Mouse (Mus musculus) lung, adult 18-20 months (tissue): Measurements from ENCODE around the gene Zfp385a.

ENCODE experiments used
- DNase-seq, 2 experiments: peaks; one replicate each; pipeline ENCODE4 v3.0.0; 2022; ENCODE audit warnings: mixed read lengths in 2 of 2

The Zfp385a gene

DNA sequence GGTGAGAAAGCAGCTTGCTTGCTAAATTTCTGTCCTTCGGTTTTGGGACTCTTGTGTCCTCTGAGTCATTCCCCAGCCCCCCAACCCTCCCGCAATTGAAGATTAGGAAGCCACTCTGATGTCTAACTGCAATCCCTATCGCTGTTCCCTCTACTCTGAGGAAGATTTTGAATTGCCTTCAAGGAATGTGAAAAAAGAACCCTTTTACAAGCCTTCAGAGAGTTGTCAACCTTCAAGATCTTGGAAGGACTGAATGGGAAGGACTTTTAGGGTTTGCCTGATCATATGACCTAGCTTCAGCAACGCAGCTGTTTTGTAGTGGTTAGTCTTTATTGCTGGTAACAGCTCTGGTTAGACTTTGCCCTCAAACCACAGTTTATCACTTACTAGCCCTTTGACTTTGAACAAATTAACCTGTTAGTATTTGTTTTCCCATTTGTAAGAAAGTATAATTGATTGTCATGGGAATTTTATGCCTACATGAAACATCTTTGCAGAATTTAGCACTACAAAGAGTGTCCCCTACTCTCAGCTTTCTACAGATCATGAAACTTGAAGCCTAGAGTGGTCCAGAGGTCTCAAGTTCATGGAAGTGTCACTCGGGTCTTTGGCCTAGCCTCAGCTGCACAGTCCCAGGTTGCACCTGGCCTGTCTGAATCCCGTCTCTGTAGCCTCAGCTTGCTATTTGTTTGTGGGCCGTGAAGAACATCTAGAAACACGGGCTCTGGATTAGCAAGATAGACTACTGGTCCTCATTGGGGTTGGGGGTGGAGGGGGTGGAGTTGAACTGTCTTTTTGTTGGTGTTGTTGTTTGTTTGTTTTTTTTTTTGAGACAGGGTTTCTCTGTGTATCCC is 33.9 kb downstream of the Zfp385a start:
- DNase-seq, result no peak

DNA sequence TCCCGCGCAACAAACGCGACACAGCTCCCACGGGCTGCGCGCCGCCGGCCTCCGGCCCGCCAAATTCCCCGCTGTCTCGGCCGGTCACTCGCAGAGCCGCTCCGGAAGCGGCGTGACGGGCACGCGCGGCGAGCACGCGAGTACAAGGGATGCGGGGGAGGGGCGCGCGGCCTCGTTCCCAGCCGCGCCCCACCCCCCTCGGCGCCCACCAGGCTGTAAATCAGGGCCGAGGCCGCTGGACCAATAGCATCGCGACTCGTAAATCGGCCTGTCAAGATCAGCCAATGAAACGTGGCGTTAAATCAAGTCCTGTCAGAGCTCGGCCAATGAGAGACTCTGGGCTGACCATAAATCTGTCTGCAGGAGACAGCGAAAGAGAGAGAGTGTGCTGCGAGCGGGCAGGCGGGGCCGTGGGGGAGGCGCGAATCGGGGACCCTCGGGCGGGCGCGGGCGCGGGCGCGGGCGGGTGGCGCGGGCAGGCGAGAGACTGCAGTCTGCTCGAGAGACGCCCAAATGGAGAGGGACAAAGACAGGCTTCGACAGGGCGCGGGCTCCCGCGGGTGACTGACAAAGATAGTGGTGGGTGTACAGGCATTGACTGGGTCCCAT is 34.7 kb downstream of the Zfp385a start:
- peak; percentile 97 for DNase-seq

DNA sequence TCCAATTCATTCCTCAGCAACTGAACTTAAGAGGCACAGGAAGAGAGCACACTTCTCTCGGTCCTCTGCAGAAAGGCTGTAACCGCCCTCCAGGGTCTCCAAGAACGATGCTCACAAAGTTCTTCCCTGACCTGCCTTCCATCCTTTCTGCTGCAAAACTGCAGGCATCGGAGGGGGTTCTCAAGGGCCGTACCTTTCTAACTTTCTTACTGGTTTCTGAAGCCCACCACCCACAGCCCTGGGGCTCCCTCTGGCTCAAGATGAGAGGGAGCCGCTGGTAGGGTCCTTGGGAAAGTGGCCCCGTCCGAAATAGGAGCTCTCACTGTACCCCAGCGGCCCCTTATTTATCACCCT is 35.3 kb downstream of the Zfp385a start:
- DNase-seq, result no peak

DNA sequence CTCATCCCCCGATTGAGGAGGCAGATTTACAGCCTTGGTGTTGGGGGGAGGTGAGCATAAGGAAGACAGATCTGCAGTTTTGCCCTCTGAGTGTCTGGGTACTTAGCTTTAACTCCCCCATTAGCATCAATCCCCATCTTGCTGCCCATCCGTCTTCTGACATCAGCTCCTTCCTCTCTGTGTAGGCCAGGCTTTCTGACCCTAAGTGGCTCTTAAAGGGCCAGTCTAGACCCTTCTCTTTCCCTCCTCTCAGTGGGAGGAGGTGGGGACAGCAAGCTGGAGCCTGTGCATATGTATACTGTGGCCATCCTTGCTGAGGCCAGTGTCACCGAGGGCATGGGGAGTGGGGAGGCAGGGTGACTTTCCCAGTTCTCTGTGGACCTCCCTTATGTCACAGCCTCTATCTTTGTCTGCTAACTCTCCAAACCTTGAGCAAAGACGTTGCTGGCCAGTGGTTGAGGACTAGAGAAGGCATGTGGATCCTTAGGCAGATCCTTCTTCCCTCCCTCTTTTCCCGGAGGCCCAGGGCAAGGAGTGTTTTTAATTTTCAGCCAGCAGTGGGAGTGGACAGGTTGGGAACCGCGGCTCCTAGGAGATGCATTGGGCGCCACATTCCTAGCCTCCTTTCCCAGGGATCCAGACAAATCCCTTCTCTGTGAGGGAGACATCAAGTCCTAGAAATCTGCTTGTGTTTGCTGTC is 35.8 kb downstream of the Zfp385a start:
- no peak for DNase-seq

DNA sequence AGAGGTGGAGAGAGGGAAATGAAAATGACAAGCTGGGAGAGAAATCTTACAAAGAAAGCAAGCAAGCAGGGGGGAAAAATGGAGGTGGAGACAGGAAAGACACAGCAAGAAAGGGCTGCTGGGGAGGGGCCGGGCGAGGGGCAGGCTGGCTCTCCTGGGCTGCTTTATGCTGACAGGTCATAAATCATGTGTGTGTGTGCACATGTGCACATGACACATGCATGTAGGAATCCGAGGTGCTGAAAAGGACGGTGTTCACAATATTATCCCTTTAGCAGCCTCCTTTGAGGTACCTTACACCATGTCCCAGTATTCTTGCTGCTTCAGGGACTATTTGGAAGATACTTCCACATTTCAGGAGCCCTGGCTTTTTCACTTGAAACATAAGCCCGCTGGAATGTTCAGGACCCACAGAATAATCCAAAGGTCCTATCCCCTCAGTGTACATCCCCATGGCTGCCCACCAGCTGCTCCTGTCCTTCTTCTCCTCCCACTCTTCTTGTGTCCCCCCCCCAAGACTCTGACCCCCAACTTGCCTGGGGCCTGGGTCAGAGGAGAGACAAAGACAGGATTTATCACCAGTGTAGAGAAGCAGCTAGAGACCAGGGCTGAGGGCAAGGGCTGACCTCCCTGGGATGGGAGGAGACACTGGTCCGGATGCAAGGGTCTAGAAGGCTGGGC is 37.4 kb downstream of the Zfp385a start:
- no peak for DNase-seq

DNA sequence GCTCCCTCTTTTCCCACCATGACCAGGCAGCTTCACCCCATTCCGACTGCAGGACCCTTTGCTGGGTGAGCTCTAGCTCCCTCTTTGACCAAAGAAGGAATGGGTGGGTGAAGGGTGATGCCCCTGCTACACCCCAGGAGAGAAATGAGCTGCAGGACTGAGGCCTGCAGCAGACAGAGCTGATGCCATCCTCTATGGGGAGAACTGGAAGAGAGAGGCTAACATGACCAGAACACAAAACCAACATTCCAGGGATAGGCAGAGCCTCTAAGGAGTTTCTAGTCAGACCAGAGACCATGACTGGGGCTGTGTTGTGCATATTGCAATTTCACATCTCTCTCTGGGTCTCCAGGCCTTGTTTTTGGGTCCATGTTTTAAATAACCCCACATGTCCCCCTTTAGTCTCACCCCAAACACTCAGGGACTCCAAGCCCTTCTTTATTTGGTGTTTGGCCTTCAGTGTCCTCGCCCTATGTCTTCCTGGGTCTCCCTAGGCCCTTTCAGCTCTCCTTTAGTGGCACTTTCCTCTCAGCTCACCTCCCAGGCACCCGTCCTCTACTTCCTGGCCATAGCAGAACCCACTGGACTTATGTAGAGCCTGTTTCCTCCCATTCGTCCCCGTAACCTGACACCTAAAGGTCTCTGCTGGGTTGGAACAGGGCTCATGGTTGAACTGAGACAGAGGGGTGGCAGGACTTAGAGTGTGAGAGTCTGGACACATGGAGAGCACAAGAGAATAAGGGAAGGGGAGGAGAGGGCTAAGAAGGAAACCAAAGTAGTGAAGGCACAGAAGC is 38.1 kb downstream of the Zfp385a start:
- DNase-seq, result no peak

DNA sequence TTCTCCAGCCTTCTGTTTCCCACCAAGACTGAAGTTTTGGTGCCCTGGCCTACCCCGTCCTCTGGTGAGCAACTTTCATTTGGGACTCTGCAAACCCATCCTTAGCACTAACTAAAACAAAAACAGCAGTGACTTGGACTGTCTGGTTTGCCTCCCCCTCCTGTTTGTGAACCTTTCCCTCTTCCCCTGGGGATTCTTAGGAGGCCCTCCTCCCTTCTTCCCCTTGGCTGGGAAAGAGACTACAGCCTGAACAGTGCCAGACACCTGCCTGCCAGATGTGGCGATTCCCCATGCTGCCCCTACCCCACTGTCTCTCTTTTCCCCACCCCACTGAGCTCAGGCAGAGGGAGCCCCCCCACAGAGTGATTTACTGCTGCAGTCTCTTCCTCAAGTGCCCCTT is 38.8 kb downstream of the Zfp385a start:
- DNase-seq, result no peak

DNA sequence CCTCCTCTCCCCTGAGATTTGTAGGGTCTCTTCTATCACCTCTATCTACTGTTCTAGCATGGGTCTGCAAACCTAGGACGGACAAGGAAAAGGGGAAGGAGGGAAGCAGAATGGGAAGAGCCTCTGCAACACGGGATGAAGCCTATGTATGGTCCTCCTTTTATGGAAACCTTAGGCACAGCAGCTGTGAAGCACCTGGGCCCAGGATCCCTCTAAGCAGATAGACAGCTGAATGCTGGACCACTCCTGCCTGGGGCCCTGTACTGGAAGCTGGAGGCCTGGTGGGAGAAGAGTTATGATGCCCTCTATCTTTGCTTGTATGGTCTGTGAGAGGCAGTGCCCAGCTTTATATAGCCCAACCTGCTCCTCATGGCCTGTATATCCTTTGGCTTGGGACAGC is 39.3 kb downstream of the Zfp385a start:
- no peak for DNase-seq

DNA sequence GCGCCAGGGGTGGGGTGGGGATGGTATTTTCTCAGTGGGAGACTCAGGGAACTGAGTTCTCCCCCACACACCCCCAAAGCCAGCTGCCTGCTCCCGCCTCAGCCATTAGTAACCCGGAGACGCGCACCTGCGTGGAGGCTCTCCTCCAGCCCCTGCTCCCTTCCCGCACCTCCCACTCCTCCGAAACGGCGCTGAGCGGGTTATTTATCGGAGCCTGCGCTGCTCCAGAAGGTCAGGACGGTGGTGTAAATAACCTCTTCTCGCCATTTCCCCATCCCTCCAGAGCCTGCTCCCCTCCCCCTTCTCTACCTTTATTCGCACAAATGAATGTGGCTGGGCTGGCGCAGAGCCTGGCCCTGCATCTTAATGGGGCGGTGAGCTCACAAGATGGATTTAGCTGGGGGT is 39.8 kb downstream of the Zfp385a start:
- DNase-seq, result no peak

DNA sequence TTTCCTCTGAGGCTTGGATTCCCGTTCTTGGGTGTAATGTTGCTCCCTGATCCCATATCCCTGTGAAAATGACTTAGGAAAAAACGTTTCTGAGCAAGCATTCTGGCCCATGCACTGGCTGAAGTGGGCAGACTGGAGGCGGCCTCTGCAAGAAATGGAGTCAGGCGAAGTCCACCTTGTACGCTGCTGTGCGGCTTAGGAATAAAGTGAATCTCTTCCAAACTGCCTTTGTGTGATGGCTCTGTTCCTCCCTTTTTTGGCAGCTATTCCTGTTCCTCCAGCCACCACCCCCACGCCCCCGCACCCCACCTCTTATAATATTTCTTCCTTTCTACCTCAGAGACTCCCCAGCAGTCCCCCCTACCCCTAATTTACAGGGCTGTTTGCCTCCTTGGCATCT is 40.2 kb downstream of the Zfp385a start:
- no peak for DNase-seq

DNA sequence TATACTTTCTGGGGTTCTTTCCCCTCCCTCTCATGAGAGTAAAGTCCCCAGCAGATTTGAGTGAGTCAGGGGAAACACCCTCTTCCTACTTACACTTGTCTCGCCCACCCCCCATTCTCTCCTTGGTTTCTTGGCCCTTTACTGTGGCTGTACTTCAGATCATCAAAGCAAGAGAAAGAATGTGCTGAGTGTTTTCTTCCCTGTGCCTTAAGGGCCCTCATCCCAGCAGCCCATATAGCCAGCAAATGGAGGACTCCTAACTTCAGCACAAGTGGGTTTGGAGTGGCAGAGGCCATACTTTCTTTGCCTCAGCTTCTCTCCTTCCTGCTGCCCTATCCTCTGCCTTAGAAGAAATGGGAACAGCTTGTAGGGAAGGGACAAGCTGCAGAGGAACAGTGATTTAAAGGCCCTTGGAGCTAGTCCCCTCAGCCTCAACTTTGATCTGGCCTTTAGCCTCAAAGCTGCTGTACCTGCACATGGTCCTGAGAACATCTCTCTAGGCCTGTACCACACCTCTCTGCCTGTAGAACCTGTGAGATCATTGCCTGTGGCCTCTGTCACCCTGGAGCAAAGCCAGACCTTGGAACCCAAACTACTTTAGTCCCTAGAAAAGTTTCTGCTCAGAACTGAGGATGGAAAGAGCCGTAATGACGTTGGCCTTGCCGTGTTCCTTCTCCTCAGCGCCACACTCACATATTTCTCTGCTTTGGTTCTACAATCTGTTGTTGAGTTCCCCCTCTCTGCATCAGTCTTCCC is 40.9 kb downstream of the Zfp385a start:
- DNase-seq, result peak in 1 of 2 experiments; percentile 39

DNA sequence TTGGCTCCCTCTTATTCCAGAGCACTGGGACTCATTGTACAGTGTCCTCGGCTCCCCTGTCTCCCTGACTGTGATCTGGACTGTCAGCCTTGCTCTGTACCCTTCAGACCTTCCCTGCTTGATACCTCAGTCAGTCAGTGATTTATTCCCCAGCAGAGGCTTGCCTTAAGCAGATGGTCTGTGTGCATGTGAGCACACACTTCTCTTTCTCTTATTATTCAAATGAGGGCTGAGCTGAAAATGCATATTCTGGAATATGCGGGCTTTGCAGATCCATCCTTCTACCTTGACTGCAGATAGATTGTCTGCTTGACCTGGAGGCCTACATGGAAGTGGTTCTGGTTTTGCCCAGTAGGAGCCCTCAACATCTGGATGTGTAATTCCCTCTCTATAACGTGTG is 41.9 kb downstream of the Zfp385a start:
- DNase-seq, result no peak

DNA sequence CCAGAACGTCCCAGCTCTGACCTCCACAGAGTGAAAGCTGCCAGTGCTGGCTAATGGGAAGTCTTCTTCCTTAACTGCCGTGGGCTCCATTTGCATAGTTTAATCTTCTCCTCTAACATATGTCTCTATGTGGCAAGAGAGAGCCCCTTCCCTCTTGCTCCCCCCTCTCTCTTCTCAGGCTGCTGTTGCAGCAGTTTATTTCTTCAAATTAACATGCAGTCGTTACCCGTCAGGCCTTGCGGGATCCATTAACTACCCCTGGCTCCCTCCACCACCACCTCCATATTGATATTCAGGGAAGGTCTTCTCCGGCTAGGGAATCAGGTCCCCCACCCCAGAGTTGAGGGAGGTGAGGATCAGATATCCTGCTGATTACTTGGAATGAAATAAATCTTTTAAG is 42.6 kb downstream of the Zfp385a start:
- DNase-seq, result no peak

DNA sequence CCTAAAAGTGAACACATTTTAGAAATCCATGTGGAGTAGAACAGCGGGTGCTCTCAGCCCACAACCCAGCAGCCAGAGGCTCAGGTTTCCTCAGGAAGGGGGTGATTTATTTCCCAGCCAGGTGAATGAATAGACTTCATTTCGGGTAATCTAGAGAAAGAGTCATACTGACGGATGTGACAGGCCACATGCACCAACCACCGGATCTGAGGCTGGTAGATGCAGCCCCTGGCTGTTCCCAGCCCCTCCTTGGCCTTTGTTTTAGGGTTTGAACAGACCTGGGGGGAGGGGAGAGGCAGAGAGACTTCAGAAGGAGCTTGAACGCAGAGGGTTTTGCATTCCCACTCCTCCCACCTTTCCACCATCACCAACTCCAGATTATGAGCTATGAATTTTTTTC is 44.0 kb downstream of the Zfp385a start:
- no peak for DNase-seq

DNA sequence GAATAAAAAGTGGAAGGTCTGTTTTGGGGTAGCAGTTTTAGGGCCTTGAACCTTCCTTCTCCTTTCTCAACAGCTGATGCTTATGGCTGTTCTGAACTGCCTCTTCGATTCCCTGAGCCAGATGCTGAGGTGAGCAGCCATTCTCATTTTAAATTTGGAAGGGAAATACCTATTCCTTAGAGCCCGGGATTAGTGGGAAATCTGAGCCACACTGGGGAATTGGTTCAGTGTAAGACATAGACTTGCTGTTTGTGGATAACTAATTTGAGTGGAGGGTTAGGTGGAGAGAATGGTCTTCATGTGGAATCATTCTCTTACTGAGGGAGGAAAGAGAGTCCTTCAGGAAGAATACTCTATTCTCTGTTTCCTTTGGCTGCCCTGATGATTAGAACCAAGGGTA is 45.2 kb downstream of the Zfp385a start:
- DNase-seq, result no peak

DNA sequence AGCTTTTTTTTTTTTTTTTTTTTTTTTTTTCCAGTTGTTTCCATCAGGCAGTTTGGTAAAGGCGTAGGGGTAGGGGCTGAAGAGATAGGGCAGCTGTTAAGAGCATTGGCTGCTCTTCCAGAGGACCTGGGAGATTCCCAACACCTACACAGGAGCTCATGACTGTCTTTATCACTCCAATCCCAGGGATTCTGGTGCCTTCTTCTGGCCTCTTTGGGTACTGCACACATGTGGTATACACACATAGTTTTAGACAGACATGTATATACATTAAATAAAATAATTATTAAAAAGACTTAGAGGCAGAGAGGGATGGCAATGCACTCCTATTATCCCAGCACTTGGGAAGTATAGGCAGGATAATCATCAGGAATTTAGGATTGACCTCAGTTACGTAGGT is 46.5 kb downstream of the Zfp385a start:
- DNase-seq, result no peak

DNA sequence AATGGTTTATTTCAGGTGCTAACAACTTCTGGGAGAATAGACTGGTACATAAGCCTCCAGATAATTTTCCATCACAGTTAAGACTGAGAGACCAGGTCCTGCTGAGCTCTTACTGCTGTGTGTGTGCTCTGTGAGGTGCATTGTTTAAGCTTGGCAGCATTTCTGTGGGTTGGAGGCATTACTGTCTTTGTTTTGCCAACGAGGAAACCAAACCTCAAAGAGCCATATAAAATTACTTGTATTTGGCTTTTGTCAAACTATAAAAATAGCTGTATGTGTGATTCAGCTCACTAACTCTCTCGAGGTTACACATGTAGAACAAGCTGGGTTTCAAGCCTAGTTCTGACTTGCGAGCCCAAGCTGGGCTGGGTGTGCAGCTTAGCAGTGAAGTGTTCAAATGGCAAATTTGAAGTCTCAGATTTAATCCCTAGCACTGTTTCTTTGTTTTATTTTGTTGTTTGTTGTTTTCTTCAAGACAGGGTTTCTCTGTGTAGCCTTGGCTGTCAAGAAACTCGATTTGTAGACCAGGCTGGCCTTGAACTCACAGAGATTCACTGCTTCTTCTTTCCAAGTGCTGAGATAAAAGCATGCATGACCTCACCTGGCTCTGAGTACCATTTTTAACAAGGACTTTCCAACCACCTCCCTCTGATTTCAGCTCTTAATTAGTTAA is 47.1 kb downstream of the Zfp385a start:
- no peak for DNase-seq

DNA sequence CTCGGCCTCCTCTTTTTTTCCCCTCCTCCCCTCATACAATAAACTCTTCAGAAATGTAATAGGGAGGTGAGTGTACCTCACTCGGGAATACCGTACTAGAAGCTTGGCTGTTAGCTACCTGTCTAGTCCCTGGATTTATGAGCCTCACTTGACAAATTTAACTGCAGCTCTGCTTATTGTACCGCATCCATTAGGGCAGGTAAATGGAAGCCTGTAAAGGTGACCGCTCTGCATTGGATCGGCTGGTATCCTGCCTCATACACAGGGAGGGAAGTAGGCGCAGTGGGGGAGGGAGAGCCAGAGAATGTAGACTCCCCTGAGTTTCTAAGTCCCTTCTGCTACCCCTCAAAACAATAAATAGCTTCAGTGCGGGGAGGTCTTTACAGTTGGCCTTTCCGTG is 49.0 kb downstream of the Zfp385a start:
- DNase-seq, result no peak

DNA sequence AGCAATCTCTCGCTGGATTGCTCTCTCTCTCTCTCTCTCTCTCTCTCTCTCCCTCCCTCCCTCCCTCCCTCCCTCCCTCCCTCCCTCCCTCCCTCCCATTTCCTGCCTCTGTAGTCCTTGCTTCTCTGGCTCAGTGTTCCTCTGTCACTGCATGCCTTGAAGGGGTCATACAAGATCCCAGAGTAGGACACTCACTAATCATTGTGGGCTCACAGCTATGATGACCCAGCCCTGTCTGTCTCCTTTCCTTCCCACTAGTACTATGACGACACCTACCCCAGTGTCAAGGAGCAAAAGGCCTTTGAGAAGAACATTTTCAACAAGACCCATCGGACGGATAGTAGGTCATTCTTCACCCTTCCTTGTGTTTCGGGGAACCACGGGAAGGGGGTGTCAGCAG is 49.5 kb downstream of the Zfp385a start:
- no peak for DNase-seq

DNA sequence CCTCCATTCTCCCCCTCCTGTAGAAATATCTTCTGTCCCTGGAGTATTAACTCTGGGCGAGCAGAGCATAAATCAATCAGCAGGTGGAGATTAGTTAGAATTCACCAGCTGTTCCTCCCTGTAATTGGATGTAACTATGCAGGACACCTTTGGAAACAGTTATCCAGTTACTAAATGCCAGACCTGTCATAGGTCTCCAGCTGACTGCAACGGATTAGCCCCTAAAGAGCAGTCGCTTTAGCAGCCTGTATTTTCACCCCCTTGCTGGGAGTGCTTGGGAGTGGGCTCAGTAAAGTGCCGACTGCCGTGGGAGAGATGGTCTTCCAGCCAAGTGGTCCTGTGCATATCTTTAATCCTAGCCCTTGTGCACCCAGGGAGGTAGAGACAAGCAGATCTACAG is 50.3 kb downstream of the Zfp385a start:
- no peak for DNase-seq

DNA sequence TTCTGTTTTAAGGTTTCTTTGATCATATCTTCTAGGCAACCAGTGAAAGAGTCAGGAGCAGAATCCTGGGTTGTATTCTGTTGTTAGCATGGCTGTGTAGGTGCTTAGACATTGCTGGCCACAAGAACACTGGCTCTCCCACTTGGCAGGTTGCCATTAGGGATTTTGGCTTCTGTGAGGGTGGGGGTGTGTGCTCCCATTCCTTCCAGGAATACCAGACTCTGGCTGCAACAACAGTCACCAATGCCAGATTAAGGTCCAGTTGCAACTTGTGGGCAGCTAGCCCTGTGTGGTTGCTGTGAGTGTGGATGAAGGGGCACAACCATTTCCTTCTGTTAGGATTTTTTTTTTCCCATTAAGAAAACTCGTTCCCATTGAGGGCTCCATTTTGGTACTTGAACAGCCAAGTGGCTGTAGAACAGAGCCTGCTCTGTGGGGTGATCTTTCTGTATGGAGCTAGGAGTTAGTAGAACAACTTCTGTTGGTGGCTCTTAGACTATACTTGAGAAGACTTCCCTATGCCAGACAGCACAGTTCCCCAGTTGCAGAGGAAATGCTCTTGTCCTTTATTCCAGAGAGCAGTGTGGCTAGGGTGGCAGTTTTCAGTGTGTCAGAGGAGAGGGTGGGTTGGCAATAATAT is 54.0 kb downstream of the Zfp385a start:
- DNase-seq, result peak in 1 of 2 experiments; percentile 37
